Mouse (Mus musculus): ENCODE data around the gene Cmc4.

Cmc4 gene

DNA sequence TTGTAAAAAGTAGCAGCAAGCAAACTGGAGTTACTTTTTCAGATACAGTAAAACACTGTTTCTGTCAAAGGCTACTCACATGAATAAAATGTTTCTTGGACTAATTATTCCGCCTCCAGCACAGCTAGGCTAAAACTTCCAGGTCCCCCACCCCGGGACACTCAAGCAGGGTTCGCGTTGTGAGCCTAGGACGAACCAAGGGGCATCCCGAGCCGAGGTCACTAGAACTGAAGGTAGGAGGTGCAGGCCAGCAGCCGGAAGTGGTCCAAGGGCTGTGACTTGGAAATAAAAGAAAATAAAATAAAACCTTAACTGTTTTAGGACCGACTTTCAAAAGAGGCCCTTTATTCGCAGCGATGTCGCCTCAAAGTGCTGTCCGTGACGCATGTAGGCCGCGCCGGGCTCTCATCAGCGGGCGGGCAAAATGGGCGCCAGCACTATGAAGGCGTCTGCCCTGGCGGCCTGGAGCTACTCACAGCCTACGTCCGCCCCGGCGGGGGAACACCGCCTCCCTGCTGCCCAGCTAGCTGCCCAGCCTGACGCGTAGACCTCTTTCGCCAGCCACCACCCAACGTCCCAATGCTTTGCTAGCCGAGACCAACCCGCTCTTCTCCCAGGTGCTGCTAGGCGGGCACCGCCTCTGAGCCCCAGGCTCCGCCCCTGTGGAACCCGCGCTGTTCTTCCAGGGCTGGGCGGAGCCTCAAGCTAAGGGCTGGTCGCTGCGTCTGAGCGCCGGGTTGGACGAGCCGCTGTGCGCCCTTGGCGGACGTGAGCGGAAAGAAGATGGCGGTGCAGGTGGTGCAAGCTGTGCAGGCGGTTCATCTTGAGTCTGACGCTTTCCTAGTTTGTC, at the start of gene Cmc4, which contains the start of the genes Mtcp1 and Brcc3:
Gene Cmc4 (minus strand): TSS at position 649 of the 850 bp plus-strand sequence.
Gene Mtcp1 (minus strand): TSS at position 653 of the 850 bp plus-strand sequence.
Gene Brcc3 (plus strand): TSS at position 693 of the 850 bp plus-strand sequence.
- peak; percentile 82 for DNase-seq (ENCODE audit: extremely low spot score)

GRCm38 (mm10) chrX:75454597-75454996, 38.2 kb upstream of the Cmc4 start:
- no peak for DNase-seq (ENCODE audit: extremely low spot score)

- no peak for DNase-seq (ENCODE audit: extremely low spot score)
Measured at GRCm38 (mm10) chrX:75409711-75410110, 6.7 kb downstream of the Cmc4 start.

DNA sequence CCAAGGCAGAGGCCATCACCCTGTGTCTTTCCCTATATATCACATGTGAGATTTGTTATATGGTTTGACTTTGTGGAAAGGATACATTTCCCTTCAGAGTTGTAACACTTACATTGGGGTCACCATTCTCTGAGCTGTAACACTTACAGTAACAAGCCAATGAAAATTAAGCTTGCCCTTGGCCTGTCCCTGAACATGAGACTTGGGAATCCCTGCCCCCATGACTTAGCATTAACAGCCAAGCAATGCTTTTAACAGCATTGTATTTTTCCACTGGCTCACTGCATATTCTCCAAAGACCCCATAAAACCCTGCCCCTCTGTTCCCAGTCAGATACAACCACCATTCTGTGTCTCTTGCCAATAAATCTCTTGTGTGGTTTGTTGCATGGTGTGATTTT, 13.0 kb downstream of the Cmc4 start:
- no peak for DNase-seq (ENCODE audit: extremely low spot score)

DNA sequence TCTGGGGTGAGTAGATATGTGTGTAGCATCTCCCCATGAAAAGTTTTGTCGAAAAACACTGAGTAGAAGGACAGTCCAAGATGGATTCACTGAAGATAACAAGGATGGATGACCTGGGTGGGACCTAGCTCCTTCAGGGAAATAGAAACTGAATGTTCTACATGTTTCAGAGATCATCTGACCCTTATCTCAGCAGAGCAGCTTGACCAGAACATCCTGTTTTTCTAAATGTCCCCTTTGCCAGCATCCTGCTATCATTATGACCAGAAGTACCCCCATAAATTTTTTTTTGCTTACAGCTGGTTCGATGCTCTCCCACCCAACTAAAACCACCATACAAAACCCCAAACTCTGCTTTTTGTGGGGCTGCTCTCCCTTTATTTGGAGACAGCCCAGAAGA, 13.7 kb downstream of the Cmc4 start:
- no peak for DNase-seq (ENCODE audit: extremely low spot score)

GRCm38 (mm10) chrX:75399471-75399870, 16.9 kb downstream of the Cmc4 start:
- DNase-seq (ENCODE audit: extremely low spot score): no peak

DNA sequence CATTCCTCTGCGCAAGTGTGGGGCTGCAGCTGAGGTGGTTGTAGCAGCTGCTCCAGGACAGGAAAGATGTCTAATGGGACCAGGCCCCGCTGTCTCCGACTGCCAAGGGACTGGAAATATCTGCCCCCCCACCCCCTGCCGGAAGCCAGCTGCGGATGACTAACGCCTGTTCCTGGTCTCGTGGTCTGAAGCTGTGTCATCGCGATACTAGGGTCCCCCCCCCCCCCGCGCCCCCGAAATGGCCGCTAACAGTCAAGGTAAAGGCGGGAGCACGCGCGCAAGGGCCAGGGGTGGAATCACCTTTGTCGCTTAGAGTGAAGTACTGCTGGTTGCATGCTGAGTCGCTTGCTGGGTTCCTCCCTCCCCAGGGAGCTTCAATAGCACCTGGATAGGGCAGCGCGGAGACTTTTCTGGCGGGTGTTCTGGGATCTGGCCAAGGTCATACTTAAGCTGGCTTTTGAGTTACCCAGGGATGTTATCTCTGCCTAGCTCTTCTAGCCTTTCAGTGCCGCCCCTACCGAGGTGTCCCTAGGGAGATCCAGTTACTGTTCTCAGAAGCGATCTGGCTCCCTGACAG, 34.1 kb downstream of the Cmc4 start, which contains the start of the genes Fundc2 and F8:
Gene Fundc2 (plus strand): TSS at position 205 of the 577 bp plus-strand sequence.
Gene F8 (minus strand): TSS at position 421 of the 577 bp plus-strand sequence.
- DNase-seq (ENCODE audit: extremely low spot score): peak; percentile 81

DNA sequence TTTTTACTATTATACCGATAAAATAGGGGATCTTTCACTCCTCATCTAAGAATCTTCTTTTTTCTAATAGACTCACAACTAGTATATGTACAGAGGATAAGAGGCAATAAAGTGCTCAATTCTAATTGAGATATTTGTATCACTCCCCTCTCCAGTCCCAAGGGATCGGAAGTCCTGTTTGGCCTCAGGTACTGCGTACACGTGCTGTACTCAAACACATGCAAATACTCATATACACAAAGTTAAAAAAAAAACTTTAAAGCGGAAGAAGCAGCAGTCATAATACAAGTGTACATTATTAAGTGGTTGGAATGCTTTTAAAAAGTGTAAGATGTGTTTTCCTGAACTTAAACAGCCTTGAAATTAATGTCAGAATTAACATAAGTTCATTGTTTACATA, 34.7 kb downstream of the Cmc4 start:
- DNase-seq (ENCODE audit: extremely low spot score): no peak

DNA sequence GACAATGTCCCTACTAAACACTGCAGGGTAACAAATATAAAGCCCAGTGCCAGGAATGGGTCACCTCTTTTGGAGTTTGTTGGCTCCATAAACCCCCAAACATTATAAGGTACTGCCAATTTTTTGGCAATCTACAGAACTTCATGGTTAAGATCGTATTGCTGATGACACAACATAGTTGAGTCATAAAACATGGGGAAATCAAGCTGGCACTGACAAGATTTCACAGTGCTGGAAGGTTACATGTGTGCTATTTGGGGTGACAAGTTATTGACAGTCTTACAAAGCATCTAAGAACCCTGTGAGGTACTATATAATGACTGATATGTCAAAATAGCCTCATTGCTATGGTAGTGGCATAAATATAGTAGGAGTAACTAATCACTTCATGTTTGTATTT, 35.2 kb downstream of the Cmc4 start:
- no peak for DNase-seq (ENCODE audit: extremely low spot score)

DNA sequence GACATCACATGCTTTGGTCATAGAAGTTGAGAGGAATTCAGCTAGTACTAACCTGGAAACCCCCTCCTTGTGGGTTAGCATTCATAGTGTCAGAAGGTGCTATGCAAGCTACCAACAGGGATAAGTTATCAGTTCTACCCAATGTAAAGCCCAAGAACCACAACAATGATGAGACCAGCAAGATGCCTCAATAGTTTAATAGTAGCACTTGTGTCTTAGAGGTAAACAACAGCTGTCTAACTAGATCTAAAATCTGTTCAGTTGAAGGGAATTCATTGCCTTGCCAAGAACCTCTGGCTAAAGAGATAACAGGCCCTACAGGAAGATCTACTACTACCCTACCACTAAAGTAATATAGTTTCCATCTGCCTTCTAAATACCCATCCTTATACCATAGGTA, 39.6 kb downstream of the Cmc4 start:
- no peak for DNase-seq (ENCODE audit: extremely low spot score)

DNA sequence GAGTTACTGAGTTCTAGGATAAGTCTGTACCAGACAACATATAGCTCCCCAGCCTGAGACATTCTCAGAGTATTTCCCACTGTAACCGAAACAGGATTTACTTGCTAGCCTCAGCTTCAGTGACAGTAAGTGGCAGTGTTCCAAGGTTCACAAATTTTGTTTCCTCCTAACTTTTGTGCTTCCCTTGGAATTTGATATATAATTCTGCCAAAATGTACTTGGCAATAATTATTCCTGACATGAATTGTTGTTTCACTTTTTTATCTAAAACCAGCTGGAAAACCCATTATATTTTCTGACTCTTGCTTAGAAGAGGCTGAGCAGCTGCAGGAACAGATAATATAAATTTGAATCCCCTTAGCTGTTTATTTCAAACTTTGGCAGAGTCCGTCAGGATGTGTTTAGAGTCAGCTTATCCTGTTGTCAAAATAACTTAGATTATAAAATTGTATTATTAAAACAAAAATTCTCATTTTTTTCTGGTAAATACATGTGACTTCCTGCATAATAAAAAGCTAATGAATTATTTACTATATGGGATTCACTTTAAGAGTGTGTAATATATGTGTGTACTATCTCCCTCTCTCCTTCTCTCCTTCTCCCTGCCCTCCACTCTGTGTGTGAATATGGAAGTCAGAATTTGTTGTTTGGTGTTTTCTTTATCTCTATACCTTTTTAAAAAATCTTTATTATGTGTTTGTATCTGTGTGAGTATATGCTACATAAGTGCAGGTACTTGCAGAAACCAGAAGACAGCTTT, 43.5 kb downstream of the Cmc4 start:
- DNase-seq (ENCODE audit: extremely low spot score): no peak

GRCm38 (mm10) chrX:75370197-75370596, 46.2 kb downstream of the Cmc4 start:
- no peak for DNase-seq (ENCODE audit: extremely low spot score)
